ENCODE assay signal across 29 mouse cellular contexts in the genomic region with DNA sequence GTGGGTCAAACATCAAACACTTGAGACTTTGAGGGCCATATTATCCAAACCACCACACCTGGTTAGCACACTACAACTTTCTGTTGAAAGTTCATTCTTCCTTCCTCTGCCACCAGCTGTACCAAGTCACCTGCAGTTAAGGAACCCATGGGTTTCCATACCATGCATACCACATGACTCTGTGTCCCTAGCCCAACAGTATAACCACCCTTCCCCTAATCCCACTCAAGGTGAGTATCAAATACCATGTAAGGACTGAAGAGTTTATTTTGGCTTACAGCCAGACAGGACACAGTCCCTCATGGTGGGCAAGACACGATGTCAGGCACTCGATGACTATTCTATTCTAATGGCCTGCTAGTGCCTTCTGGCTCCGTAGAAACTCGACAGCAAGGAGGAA.
"Had no signal": no experiment of that assay in that cellular context is flagged by ENCODE, and none has a peak within 500 bp of the region (broad histone marks: within the 10 kb centered on the region; RNA-seq: fewer than 3 reads in every experiment).

No protein-coding gene starts in this region.

- H3K27me3 ChIP-seq: limb, embryonic 12.5 days; limb, embryonic 13.5 days; limb, embryonic 15.5 days; liver, embryonic 12.5 days; liver, embryonic 13.5 days; liver, embryonic 15.5 days; megakaryocyte, embryonic 14.5 days; midbrain, embryonic 12.5 days; midbrain, embryonic 13.5 days; midbrain, embryonic 15.5 days; neural tube, embryonic 12.5 days; neural tube, embryonic 13.5 days had no signal

- DNase-seq: layer of hippocampus, postnatal 36 days; left cerebral cortex, postnatal 4 days; liver; liver, embryonic 13.5 days; liver, postnatal 0 days; lung, adult 18-20 months; lung, postnatal 14 days; lung, postnatal 36 days; midbrain, embryonic 14.5 days had no signal

- ATAC-seq: liver, embryonic 12.5 days; liver, postnatal 0 days; midbrain, embryonic 13.5 days; midbrain, embryonic 15.5 days; midbrain, embryonic 16.5 days had no signal

- H3K4me3 ChIP-seq: left cerebral cortex, adult 2 months; limb, embryonic 10.5 days; limb, embryonic 12.5 days; limb, embryonic 13.5 days; limb, embryonic 15.5 days; liver, embryonic 12.5 days; liver, embryonic 13.5 days; liver, embryonic 15.5 days; megakaryocyte, embryonic 14.5 days; midbrain, embryonic 10.5 days; midbrain, embryonic 12.5 days; midbrain, embryonic 13.5 days; midbrain, embryonic 15.5 days; myocyte; neural tube, embryonic 12.5 days; neural tube, embryonic 13.5 days had no signal

- H3K4me1 ChIP-seq: limb, embryonic 10.5 days; limb, embryonic 12.5 days; limb, embryonic 13.5 days; limb, embryonic 15.5 days; liver, embryonic 12.5 days; liver, embryonic 13.5 days; liver, embryonic 15.5 days; megakaryocyte, embryonic 14.5 days; midbrain, embryonic 10.5 days; midbrain, embryonic 12.5 days; midbrain, embryonic 13.5 days; midbrain, embryonic 15.5 days; neural tube, embryonic 12.5 days; neural tube, embryonic 13.5 days had no signal

- H3K36me3 ChIP-seq: limb, embryonic 10.5 days; limb, embryonic 12.5 days; limb, embryonic 13.5 days; limb, embryonic 15.5 days; liver, embryonic 12.5 days; liver, embryonic 13.5 days; liver, embryonic 15.5 days; midbrain, embryonic 10.5 days; midbrain, embryonic 12.5 days; midbrain, embryonic 13.5 days; midbrain, embryonic 15.5 days; neural tube, embryonic 12.5 days; neural tube, embryonic 13.5 days had no signal

- H3K27ac ChIP-seq: left cerebral cortex, adult 2 months; limb, embryonic 10.5 days; limb, embryonic 12.5 days; limb, embryonic 13.5 days; limb, embryonic 15.5 days; liver, embryonic 12.5 days; liver, embryonic 13.5 days; liver, embryonic 14.5 days; liver, embryonic 15.5 days; macrophage; midbrain, embryonic 10.5 days; midbrain, embryonic 12.5 days; midbrain, embryonic 13.5 days; midbrain, embryonic 15.5 days; neural tube, embryonic 12.5 days; neural tube, embryonic 13.5 days had no signal

- H3K4me2 ChIP-seq: limb, embryonic 12.5 days; limb, embryonic 13.5 days; limb, embryonic 15.5 days; liver, embryonic 11.5 days; liver, embryonic 12.5 days; liver, embryonic 13.5 days; liver, embryonic 15.5 days; midbrain, embryonic 11.5 days; midbrain, embryonic 12.5 days; midbrain, embryonic 13.5 days; midbrain, embryonic 15.5 days; neural tube, embryonic 12.5 days; neural tube, embryonic 13.5 days had no signal

- H3K9me3 ChIP-seq: limb, embryonic 10.5 days; limb, embryonic 12.5 days; limb, embryonic 13.5 days; limb, embryonic 15.5 days; liver, embryonic 12.5 days; liver, embryonic 13.5 days; liver, embryonic 15.5 days; megakaryocyte, embryonic 14.5 days; midbrain, embryonic 10.5 days; midbrain, embryonic 12.5 days; midbrain, embryonic 13.5 days; midbrain, embryonic 15.5 days; neural tube, embryonic 12.5 days; neural tube, embryonic 13.5 days had no signal

- H3K9ac ChIP-seq: limb, embryonic 12.5 days; limb, embryonic 13.5 days; limb, embryonic 15.5 days; liver, embryonic 12.5 days; liver, embryonic 13.5 days; liver, embryonic 14.5 days; liver, embryonic 15.5 days; liver, postnatal 0 days; midbrain, embryonic 12.5 days; midbrain, embryonic 13.5 days; midbrain, embryonic 15.5 days; neural tube, embryonic 12.5 days; neural tube, embryonic 13.5 days had no signal
